Mouse (Mus musculus) brain, embryonic 14.5 days (tissue): ENCODE measurements at regions not wholly inside any gene's neighbourhood (a gene's known extent, or its start where the extent isn't known, plus 50 kb on each side); places are given as distances from the start of the nearest gene placed in this dataset.

ENCODE experiments used
- CTCF ChIP-seq: fragments of 200-500 bp; IDR thresholded peaks from 2 replicates; pipeline ENCODE4 v1.5.1; 2012; ENCODE audit warnings: inconsistent platforms, mild to moderate bottlenecking, moderate library complexity, borderline replicate concordance; ENCODE audit not compliant: insufficient read depth, insufficient read length; ENCODE audit errors: extremely low read depth
- POLR2A ChIP-seq: fragments of 200-500 bp; IDR thresholded peaks from 2 replicates; pipeline ENCODE4 v1.6.1; 2012; ENCODE audit warnings: mild to moderate bottlenecking, inconsistent platforms, borderline replicate concordance; ENCODE audit not compliant: poor library complexity, insufficient read depth, insufficient read length, severe bottlenecking; ENCODE audit errors: extremely low read depth

GRCm38 (mm10) chr1:69382374-69382773, 274.5 kb upstream of the Erbb4 start:
- TF ChIP-seq CTCF (no peak), POLR2A (no peak)
